Mouse (Mus musculus) thymus, adult 2 months (tissue): ENCODE measurements around the gene Gm49358. TPM values are rescaled to one million over a fixed set of nuclear protein-coding genes. Genes with fewer than 3 reads are reported as not detected.

Experiments used
- DNase-seq: peaks from one replicate; pipeline ENCODE4 v3.0.0; 2021
- H3K27ac ChIP-seq: fragments of 200-500 bp; 2 replicates; pipeline ENCODE4 v1.5.1; 2012; ENCODE audit warnings: low read length, control low read depth; ENCODE audit not compliant: control insufficient read depth, insufficient read depth
- H3K27me3 ChIP-seq: fragments of 200-500 bp; 2 replicates; pipeline ENCODE4 v1.6.1; 2012; ENCODE audit warnings: mild to moderate bottlenecking, low read length, moderate library complexity, mixed read lengths; ENCODE audit not compliant: control insufficient read depth, insufficient read depth
- H3K36me3 ChIP-seq: fragments of 200-500 bp; 2 replicates; pipeline ENCODE4 v1.6.1; 2012; ENCODE audit warnings: mild to moderate bottlenecking, low read length, moderate library complexity; ENCODE audit not compliant: control insufficient read depth, insufficient read depth
- H3K4me1 ChIP-seq: fragments of 200-500 bp; replicated peaks from 2 replicates; pipeline ENCODE4 v1.6.1; 2012; ENCODE audit warnings: low read length; ENCODE audit not compliant: control insufficient read depth, insufficient read depth
- H3K4me3 ChIP-seq: fragments of 200-500 bp; 2 replicates; pipeline ENCODE4 v1.5.1; 2012; ENCODE audit warnings: mild to moderate bottlenecking, low read length, control low read depth, moderate library complexity; ENCODE audit not compliant: control insufficient read depth, insufficient read depth
- CTCF ChIP-seq: fragments of 200-500 bp; IDR thresholded peaks from 2 replicates; pipeline ENCODE4 v1.5.1; 2012; ENCODE audit warnings: mild to moderate bottlenecking, control low read depth, low read length, moderate library complexity, borderline replicate concordance; ENCODE audit not compliant: control insufficient read depth, poor library complexity, insufficient read depth; ENCODE audit errors: extremely low read depth
- POLR2A ChIP-seq: fragments of 200-500 bp; IDR thresholded peaks from 2 replicates; pipeline ENCODE4 v1.6.1; 2012; ENCODE audit warnings: mild to moderate bottlenecking, low read length, control low read depth, moderate library complexity; ENCODE audit not compliant: control insufficient read depth, poor library complexity, insufficient read depth; ENCODE audit errors: extremely low read depth
- WGBS: fragments of 180-500 bp; shearing (Covaris S2); methylation state at CpG from one replicate; pipeline ENCODE4 v1.1.7; 2018; 5-methylcytosine and 5-hydroxymethylcytosine counted together
- polyA plus RNA-seq: library from polyadenylated mRNA; depleted of rRNA; stranded (reverse); fragments of >200 nt; gene quantifications from 2 replicates; pipeline ENCODE4 v1.2.3, GENCODE M21; 2012

Gm49358 gene
- polyA plus RNA-seq, 1 experiment = not detected

DNA sequence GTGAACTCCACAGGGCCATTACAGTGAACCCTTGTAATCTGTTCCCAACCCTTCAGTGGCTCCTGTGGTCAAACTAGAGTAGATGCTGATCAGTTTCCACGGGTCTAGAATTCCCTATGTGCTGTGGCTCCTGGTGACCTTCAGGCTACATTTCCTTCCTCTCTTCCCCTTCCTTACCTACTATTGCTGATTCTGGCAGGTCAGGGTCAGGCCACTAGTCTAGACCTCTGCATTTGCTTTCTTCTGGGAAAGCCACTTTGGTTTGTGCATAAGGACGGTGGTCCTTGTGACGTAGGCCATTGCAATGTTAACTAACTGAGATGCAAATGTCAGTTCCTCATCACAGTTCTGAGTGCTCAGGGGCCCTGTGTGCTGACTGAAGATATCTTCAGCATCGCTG is 96.6 kb downstream of the Gm49358 start:
- Histone ChIP-seq H3K27me3 (no peaks in the 10 kb centered on the region), H3K4me1 (no peaks in the 10 kb centered on the region), H3K27ac (no peak overlapping the region), H3K4me3 (no peak overlapping the region), H3K36me3 (no peaks in the 10 kb centered on the region)
- TF ChIP-seq CTCF (no peak), POLR2A (no peak)
- no peak for DNase-seq
- WGBS = 80% methylated on average over 4 of the region's 4 CpGs

DNA sequence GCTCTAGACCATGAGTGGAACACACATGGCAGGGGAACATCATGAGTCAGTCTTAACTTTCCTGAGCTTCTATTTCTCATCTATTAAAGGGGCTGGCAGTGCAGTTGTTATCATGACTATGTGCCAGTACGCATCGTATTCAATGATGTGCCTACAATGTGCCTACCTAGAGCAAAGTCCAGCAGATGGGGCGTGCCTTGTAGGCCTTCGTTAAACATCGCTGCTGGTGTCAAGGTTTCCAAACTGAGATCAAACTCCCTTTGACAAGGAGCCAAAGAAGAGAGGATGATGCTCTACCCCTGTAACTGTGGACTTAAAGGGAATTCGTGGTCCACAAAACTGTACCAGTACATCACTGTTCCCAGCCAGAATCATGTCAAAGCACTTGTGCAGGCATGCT is 98.7 kb downstream of the Gm49358 start:
- no peak for DNase-seq
- no peak overlapping the region for H3K4me3 ChIP-seq
- H3K36me3 ChIP-seq = no peaks in the 10 kb centered on the region
- H3K27me3 ChIP-seq = no peaks in the 10 kb centered on the region
- 92% methylated on average over 6 of the region's 6 CpGs for WGBS
- H3K27ac ChIP-seq = no peak overlapping the region
- H3K4me1 ChIP-seq = no peaks in the 10 kb centered on the region
- TF ChIP-seq CTCF = no peak
- no peak for TF ChIP-seq POLR2A

DNA sequence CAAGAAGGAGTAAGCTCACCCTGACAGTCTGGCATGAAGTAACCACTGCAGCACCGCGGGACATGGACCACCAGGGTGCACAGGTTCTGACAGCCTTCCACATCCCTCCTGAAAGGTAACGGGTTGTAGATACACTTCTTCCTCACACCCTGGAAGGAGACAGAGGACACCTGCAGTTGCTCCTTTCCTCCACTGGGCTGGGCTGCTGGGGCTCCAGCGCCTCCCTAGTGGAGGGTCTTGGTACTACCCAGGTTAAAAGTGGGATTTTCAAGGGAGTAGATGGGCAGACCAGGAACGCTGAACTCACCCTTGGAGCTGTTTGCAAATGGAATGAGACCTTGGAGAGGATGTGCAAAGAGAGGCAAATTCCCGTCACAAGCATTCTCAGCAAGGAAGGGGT is 99.7 kb downstream of the Gm49358 start:
- no peak overlapping the region for H3K27ac ChIP-seq
- no peak overlapping the region for H3K4me3 ChIP-seq
- no peaks in the 10 kb centered on the region for H3K27me3 ChIP-seq
- no peaks in the 10 kb centered on the region for H3K36me3 ChIP-seq
- no peak for DNase-seq
- peak; percentile 52; the same call in 1 of the 2 replicates for TF ChIP-seq CTCF
- TF ChIP-seq POLR2A = no peak
- H3K4me1 ChIP-seq = no peaks in the 10 kb centered on the region
- 94% methylated on average over 6 of the region's 6 CpGs for WGBS

- no peak overlapping the region for H3K27ac ChIP-seq
- H3K27me3 ChIP-seq = no peaks in the 10 kb centered on the region
- TF ChIP-seq CTCF = no peak
- no peak for TF ChIP-seq POLR2A
- no peaks in the 10 kb centered on the region for H3K36me3 ChIP-seq
- WGBS = 90% methylated on average over 7 of the region's 7 CpGs
- no peak for DNase-seq
- no peak overlapping the region for H3K4me3 ChIP-seq
- no peaks in the 10 kb centered on the region for H3K4me1 ChIP-seq
Measured at GRCm38 (mm10) chr10:86872121-86872520, 108.3 kb downstream of the Gm49358 start.

DNA sequence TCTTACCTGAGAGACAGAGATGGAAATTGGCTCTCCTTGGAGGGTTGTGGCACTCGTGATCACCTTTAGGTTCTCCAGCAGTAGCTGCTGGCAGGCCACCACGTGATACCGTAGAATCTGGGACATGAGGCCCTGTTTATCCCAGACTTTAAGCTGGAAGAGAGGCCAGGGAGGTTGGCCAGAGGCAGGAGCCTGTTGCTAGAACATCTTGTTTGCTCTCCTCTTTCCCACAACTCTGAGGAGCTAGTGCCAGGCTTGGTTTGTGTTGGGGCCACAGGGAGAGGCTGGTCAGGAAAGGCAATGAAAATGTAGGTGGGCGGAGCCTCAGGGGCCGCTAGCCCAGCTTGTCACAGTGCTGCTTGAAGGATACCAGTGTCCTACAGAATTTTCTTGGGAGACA is 108.8 kb downstream of the Gm49358 start:
- H3K27ac ChIP-seq = no peak overlapping the region
- H3K27me3 ChIP-seq = no peaks in the 10 kb centered on the region
- H3K36me3 ChIP-seq = no peaks in the 10 kb centered on the region
- no peak for TF ChIP-seq POLR2A
- TF ChIP-seq CTCF = no peak
- 80% methylated on average over 5 of the region's 5 CpGs for WGBS
- H3K4me3 ChIP-seq = no peak overlapping the region
- H3K4me1 ChIP-seq = no peaks in the 10 kb centered on the region
- DNase-seq = no peak

DNA sequence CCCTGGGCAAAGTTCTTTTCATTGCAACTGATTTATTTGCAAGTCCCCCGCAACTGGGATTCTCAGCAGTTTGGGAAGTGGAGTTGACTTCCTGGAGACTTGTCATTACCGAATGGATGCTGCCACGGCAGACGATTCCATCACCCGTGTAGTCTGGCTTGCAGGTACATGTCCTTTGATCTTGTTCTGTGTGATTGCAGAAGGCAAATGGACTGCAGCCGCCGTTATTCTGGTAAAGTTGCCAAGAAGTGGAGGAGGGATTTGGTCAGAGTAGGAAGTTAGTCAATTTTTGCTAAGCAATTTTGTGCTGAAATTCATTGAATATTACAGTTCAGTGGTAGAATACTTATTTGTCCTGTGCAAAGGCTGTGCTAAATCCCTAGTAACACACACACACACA is 114.9 kb downstream of the Gm49358 start:
- TF ChIP-seq POLR2A (no peak), CTCF (no peak)
- H3K27me3 ChIP-seq = 0 out of 2 replicates have a peak, but pooled peaks cover 3% of the 10 kb centered on the region
- WGBS = 93% methylated on average over 7 of the region's 7 CpGs
- 0 out of 2 replicates have a peak, but pooled peaks cover 2% of the 10 kb centered on the region for H3K4me1 ChIP-seq
- H3K27ac ChIP-seq = no peak overlapping the region
- no peak for DNase-seq
- no peaks in the 10 kb centered on the region for H3K36me3 ChIP-seq
- H3K4me3 ChIP-seq = no peak overlapping the region
